Mouse (Mus musculus) thymus, adult 2 months (tissue): ENCODE measurements around the gene Alox12b. TPM values are rescaled to one million over a fixed set of nuclear protein-coding genes. Genes with fewer than 3 reads are reported as not detected.

Source experiments
- DNase-seq: peaks from one replicate; pipeline ENCODE4 v3.0.0; 2021
- H3K27ac ChIP-seq: fragments of 200-500 bp; 2 replicates; pipeline ENCODE4 v1.5.1; 2012; ENCODE audit warnings: low read length, control low read depth; ENCODE audit not compliant: control insufficient read depth, insufficient read depth
- H3K27me3 ChIP-seq: fragments of 200-500 bp; 2 replicates; pipeline ENCODE4 v1.6.1; 2012; ENCODE audit warnings: mild to moderate bottlenecking, low read length, moderate library complexity, mixed read lengths; ENCODE audit not compliant: control insufficient read depth, insufficient read depth
- H3K36me3 ChIP-seq: fragments of 200-500 bp; 2 replicates; pipeline ENCODE4 v1.6.1; 2012; ENCODE audit warnings: mild to moderate bottlenecking, low read length, moderate library complexity; ENCODE audit not compliant: control insufficient read depth, insufficient read depth
- H3K4me1 ChIP-seq: fragments of 200-500 bp; replicated peaks from 2 replicates; pipeline ENCODE4 v1.6.1; 2012; ENCODE audit warnings: low read length; ENCODE audit not compliant: control insufficient read depth, insufficient read depth
- H3K4me3 ChIP-seq: fragments of 200-500 bp; 2 replicates; pipeline ENCODE4 v1.5.1; 2012; ENCODE audit warnings: mild to moderate bottlenecking, low read length, control low read depth, moderate library complexity; ENCODE audit not compliant: control insufficient read depth, insufficient read depth
- CTCF ChIP-seq: fragments of 200-500 bp; IDR thresholded peaks from 2 replicates; pipeline ENCODE4 v1.5.1; 2012; ENCODE audit warnings: mild to moderate bottlenecking, control low read depth, low read length, moderate library complexity, borderline replicate concordance; ENCODE audit not compliant: control insufficient read depth, poor library complexity, insufficient read depth; ENCODE audit errors: extremely low read depth
- POLR2A ChIP-seq: fragments of 200-500 bp; IDR thresholded peaks from 2 replicates; pipeline ENCODE4 v1.6.1; 2012; ENCODE audit warnings: mild to moderate bottlenecking, low read length, control low read depth, moderate library complexity; ENCODE audit not compliant: control insufficient read depth, poor library complexity, insufficient read depth; ENCODE audit errors: extremely low read depth
- WGBS: fragments of 180-500 bp; shearing (Covaris S2); methylation state at CpG from one replicate; pipeline ENCODE4 v1.1.7; 2018; 5-methylcytosine and 5-hydroxymethylcytosine counted together
- polyA plus RNA-seq: library from polyadenylated mRNA; depleted of rRNA; stranded (reverse); fragments of >200 nt; gene quantifications from 2 replicates; pipeline ENCODE4 v1.2.3, GENCODE M21; 2012; rRNA removed

Alox12b gene
- polyA plus RNA-seq, 1 experiment: 1.00 TPM

DNA sequence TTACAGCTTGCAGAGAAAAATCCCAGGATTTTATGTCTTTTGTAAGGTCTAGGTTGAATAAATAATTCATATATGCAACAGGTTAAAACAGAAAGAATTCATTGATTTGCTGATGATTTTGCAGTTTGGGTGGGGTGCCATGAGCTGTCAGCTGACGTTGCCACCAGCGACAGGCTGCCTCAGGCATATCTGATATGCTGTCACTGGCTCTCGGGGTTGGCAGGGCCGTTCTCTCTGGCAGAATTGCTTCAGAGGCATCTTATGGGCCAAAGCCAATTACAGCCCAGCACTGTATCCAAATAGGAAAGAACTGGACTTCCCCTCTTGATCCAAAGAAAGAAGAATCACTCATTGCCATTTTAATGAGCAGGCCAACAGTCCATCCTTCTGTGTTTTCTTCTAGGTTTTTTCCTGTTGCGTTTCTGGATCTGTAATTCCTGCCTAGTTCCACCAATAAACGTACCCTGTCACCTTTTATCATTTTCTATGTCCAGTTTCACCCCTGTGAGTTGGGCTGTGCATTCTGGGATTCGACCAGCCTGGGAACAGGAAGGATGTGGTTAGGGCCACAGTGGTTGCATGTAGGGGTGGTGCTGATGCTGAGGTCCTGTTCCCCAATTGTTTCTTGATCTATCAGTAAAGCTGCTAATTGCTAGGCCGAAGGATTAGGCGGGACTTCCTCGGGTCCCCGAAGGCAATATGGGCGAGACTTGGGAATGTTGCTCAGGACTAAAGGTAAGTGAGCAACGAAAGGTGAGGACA lies 45.9 kb downstream of the Alox12b start:
- no peak for DNase-seq
- WGBS: 53% methylated on average over 13 of the region's 13 CpGs
- Histone ChIP-seq H3K4me3 (no peak overlapping the region), H3K4me1 (peaks cover 2% of the 10 kb centered on the region), H3K27ac (no peak overlapping the region), H3K27me3 (no peaks in the 10 kb centered on the region), H3K36me3 (no peaks in the 10 kb centered on the region)
- no peak for TF ChIP-seq POLR2A
- no peak for TF ChIP-seq CTCF

DNA sequence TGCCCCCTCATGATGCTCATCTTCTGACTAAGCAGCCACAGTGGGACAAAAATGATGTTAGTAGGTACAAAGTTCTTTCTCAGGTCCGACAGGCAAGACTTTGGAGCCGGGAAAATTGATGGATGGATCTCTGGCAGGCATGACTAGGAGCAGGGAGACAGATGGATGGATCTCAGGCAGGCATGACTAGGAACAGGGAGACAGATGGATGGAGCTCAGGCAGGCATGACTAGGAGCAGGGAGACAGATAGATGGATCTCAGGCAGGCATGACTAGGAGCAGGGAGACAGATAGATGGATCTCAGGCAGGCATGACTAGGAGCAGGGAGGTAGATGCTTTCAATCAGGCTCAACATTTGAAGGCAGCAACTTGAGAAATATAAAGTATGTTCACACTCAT lies 54.6 kb downstream of the Alox12b start:
- H3K27ac ChIP-seq: no peak overlapping the region
- TF ChIP-seq POLR2A (no peak), CTCF (no peak)
- no peaks in the 10 kb centered on the region for H3K4me1 ChIP-seq
- 79% methylated on average over 2 of the region's 2 CpGs for WGBS
- H3K36me3 ChIP-seq: no peaks in the 10 kb centered on the region
- H3K27me3 ChIP-seq: no peaks in the 10 kb centered on the region
- no peak for DNase-seq
- H3K4me3 ChIP-seq: no peak overlapping the region

DNA sequence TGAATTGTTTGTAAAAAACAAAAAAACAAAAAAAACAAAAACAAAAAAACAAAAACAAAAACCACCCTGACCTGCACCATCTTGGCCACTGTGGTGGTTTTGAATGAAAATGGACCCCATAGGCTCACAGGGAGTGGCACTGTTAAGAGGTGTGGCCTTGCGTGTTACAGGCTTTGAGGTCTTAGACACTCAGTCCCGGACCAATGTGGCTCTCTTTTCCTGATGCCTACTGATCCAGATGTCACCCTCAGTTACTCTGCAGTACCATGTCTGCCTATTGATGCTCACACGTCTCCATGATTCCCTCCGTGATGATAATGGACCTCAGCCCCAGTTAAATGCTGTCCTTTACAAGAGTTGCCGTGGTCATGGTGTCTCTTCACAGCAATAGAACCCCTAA lies 60.6 kb downstream of the Alox12b start:
- no peak for TF ChIP-seq POLR2A
- TF ChIP-seq CTCF: no peak
- no peaks in the 10 kb centered on the region for H3K27me3 ChIP-seq
- WGBS: 91% methylated on average over 5 of the region's 5 CpGs
- no peak overlapping the region for H3K4me3 ChIP-seq
- H3K36me3 ChIP-seq: no peaks in the 10 kb centered on the region
- DNase-seq: no peak
- H3K27ac ChIP-seq: no peak overlapping the region
- no peaks in the 10 kb centered on the region for H3K4me1 ChIP-seq

DNA sequence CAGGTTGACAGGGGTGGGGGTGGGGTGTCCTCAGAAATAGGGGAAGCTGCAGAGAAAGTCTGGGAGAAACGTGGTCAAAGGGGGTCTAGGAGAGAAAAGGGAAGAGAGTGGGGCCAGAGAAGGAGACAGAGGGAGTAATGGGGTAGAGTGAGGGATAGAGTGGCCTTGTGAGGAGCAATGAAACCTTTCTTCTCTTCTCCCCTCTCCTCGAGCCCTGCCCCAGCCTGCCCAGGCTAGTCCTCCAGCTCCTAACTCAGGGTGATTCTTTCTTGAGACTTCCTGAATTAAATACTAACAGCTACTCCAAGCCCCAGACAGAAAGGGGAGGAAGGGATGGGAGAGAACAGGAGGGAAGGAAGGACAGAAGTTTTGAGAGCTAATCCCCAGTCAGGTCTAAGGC lies 61.9 kb downstream of the Alox12b start:
- Histone ChIP-seq H3K27me3 (no peaks in the 10 kb centered on the region), H3K36me3 (no peaks in the 10 kb centered on the region), H3K27ac (no peak overlapping the region), H3K4me1 (no peaks in the 10 kb centered on the region), H3K4me3 (no peak overlapping the region)
- 32% methylated on average over 2 of the region's 2 CpGs for WGBS
- DNase-seq: no peak
- TF ChIP-seq CTCF (no peak), POLR2A (no peak)

Other genes with a start within 250 kb of the Alox12b start
- 0.24 TPM in 1 of 2 replicates, not detected in the other for gene Odf4, start 229.9 kb upstream of the Alox12b start, polyA plus RNA-seq
- gene Arhgef15, start 199.5 kb upstream of the Alox12b start, polyA plus RNA-seq: 8.5 and 14.9 TPM in 2 replicates
- gene Slc25a35, start 188.9 kb upstream of the Alox12b start, polyA plus RNA-seq: 27.1 and 27.6 TPM in 2 replicates
- gene Rangrf, start 181.8 kb upstream of the Alox12b start, polyA plus RNA-seq: 22.0 and 28.0 TPM in 2 replicates
- 28.5 and 43.0 TPM in 2 replicates for gene Pfas, start 148.5 kb upstream of the Alox12b start, polyA plus RNA-seq
- gene Ctc1, start 141.1 kb upstream of the Alox12b start, polyA plus RNA-seq: 57.8 and 64.4 TPM in 2 replicates
- 192 and 276 TPM in 2 replicates for gene Aurkb, start 111.3 kb upstream of the Alox12b start, polyA plus RNA-seq
- 18.0 TPM in 2 replicates for gene Borcs6, start 97.3 kb upstream of the Alox12b start, polyA plus RNA-seq
- gene Tmem107, start 86.2 kb upstream of the Alox12b start, polyA plus RNA-seq: 31.1 and 33.0 TPM in 2 replicates
- gene Vamp2, start 68.5 kb upstream of the Alox12b start, polyA plus RNA-seq: 159 and 175 TPM in 2 replicates
- 28.0 and 29.6 TPM in 2 replicates for gene Per1, start 61.8 kb upstream of the Alox12b start, polyA plus RNA-seq
- gene Hes7, start 36.6 kb upstream of the Alox12b start, polyA plus RNA-seq: 0.69 and 1.1 TPM in 2 replicates
- gene 9130213A22Rik, start 34.4 kb upstream of the Alox12b start, polyA plus RNA-seq: 0.65 and 1.3 TPM in 2 replicates
- gene Aloxe3, start 31.1 kb upstream of the Alox12b start, polyA plus RNA-seq: 2.0 and 2.5 TPM in 2 replicates
- gene Alox8, start 40.9 kb downstream of the Alox12b start, polyA plus RNA-seq: 0.43 and 0.57 TPM in 2 replicates
- 0.26 and 0.40 TPM in 2 replicates for gene Gucy2e, start 80.0 kb downstream of the Alox12b start, polyA plus RNA-seq
- 41.5 and 43.8 TPM in 2 replicates for gene Cntrob, start 166.8 kb downstream of the Alox12b start, polyA plus RNA-seq
- 50.6 and 62.5 TPM in 2 replicates for gene Trappc1, start 167.0 kb downstream of the Alox12b start, polyA plus RNA-seq
- 2.9 and 3.5 TPM in 2 replicates for gene Kcnab3, start 169.3 kb downstream of the Alox12b start, polyA plus RNA-seq
- 3.3 and 4.1 TPM in 2 replicates for gene Rnf227, start 183.5 kb downstream of the Alox12b start, polyA plus RNA-seq
- gene Chd3, start 212.4 kb downstream of the Alox12b start, polyA plus RNA-seq: 278 and 280 TPM in 2 replicates
- gene Naa38, start 238.5 kb downstream of the Alox12b start, polyA plus RNA-seq: 139 and 170 TPM in 2 replicates
- 37.2 and 41.5 TPM in 2 replicates for gene Cyb5d1, start 238.6 kb downstream of the Alox12b start, polyA plus RNA-seq
- 7.3 and 9.3 TPM in 2 replicates for gene Tmem88, start 241.2 kb downstream of the Alox12b start, polyA plus RNA-seq